Mouse (Mus musculus) kidney, adult 8-10 months (tissue): ENCODE measurements around the gene Sptb.

Experiments
- DNase-seq, 2 experiments: peaks; one replicate each; pipeline ENCODE4 v3.0.0; 2022

Sptb gene

GRCm38 (mm10) chr12:76604546-76604945, 105.8 kb downstream of the Sptb start:
- DNase-seq = no peak

GRCm38 (mm10) chr12:76603779-76604178, 106.6 kb downstream of the Sptb start:
- no peak for DNase-seq

- DNase-seq = peak; percentile 56 to 70
Observed at GRCm38 (mm10) chr12:76598196-76598928, 112.0 kb downstream of the Sptb start.

GRCm38 (mm10) chr12:76597577-76598100, 112.7 kb downstream of the Sptb start:
- peak in 1 of 2 experiments; percentile 63 for DNase-seq

GRCm38 (mm10) chr12:76596292-76597023, 113.9 kb downstream of the Sptb start:
- peak in 1 of 2 experiments; percentile 76 for DNase-seq

GRCm38 (mm10) chr12:76595830-76596229, 114.5 kb downstream of the Sptb start:
- no peak for DNase-seq

GRCm38 (mm10) chr12:76594556-76594955, 115.8 kb downstream of the Sptb start:
- no peak for DNase-seq

DNA sequence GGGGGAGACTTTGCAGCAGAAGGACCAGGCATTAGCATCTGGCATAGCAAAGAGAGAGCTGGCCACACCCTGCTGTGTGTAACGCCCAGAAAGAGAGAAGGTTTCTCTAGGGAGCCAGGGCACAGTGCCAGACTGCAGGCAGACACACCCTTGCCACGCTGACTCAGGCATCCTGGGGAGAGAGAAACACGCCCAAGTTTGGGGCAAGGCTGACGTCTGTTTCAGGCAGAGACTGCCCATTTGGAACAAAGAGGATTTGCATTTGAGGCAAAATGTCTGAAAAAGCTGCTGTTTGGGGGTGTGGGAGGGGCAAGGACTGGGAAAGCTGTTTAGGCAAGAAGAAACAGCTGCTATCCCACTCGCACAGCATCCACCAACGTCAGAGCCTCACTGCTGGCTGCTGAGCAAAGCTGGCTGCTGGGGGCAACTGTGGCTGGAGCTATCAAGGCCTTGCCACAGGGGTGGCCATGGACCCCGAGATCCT, 116.5 kb downstream of the Sptb start:
- DNase-seq = peak in 1 of 2 experiments; percentile 63

DNA sequence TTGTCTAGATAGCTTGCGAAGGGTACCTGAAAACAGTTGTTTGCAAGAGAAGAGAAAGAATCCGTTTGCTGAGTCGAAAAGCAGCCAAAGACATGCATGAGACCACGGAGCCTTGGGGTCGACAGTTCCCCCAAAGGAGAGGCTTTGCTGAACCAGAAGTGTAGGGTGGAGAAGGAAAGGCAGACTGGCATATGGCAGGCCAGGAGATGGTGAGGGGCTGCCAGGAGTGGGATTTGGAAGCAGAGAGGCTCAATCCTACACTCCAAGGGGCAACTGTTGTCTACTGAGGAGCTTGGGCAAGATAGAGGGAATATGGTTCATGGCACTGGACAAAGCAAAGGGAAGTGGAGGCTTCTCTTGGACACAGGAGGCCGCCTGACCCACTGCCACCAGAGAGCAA, 117.1 kb downstream of the Sptb start:
- DNase-seq = no peak

DNA sequence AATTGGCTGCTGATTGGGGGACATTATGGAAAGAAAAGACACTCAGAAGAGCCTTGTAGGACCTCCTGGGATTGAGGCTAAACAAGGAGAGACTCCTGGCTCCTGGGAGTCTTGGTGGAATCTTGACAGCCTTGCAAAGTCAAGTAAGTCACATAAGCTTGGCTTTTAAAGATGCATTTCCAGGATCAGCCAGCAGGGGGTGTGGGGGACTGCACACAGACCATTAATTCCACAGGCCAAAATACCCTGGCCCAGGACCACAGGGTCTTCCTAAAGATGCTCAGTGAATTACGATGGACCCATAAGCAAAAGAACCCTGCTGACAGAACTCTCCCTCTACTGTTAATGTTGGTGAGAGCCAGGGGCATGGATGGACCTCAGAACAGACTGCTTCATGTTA, 118.1 kb downstream of the Sptb start:
- peak in 1 of 2 experiments; percentile 48 for DNase-seq

GRCm38 (mm10) chr12:76591037-76591436, 119.3 kb downstream of the Sptb start:
- no peak for DNase-seq

GRCm38 (mm10) chr12:76589531-76589930, 120.8 kb downstream of the Sptb start:
- DNase-seq = no peak

GRCm38 (mm10) chr12:76587357-76587756, 123.0 kb downstream of the Sptb start:
- DNase-seq = no peak

- no peak for DNase-seq
Observed at GRCm38 (mm10) chr12:76585028-76585427, 125.3 kb downstream of the Sptb start.

GRCm38 (mm10) chr12:76583454-76583853, 126.9 kb downstream of the Sptb start:
- no peak for DNase-seq

DNA sequence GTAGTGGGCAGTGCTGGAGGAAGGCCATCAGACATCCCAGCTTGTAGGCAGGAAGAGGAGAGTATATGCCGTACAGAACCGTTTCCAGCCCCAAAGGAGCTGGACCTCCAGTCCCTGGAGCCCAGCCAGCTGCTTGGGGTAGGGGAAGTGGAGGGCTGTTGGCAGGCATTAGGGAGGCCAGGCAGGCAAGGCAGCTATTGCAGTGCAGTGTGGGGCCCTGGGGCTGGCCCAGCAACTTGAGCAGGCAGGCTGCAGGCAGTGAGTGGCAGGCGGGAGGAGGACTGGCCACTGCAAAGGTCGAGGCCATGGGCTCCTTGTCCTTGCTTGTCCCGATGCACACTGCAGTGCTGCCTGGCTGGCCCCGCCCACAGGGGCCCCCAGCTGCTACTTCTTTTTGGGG, 127.5 kb downstream of the Sptb start:
- peak in 1 of 2 experiments; percentile 45 for DNase-seq

DNA sequence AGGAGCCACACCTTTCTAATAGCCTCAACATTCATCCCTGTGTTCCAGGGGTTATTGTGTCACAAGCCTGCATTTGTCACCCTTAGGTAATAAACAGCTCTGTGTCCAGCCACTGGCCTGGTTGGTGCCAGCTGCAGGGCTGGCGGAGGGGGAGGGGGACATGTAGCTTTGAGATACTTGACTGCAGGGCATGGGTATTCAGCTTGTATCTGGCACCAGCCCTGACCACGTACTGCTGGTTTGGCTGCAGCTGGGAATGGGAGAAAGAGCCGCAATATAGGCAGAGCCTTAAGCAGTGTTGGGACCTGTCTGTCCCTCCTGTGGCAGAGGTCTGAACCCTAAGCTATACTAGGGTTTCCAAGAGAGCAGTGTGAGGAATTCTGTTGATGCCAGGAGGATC, 128.2 kb downstream of the Sptb start:
- DNase-seq = no peak

- no peak for DNase-seq
Observed at GRCm38 (mm10) chr12:76579806-76580205, 130.5 kb downstream of the Sptb start.

- DNase-seq = no peak
Observed at GRCm38 (mm10) chr12:76578465-76578864, 131.9 kb downstream of the Sptb start.

DNA sequence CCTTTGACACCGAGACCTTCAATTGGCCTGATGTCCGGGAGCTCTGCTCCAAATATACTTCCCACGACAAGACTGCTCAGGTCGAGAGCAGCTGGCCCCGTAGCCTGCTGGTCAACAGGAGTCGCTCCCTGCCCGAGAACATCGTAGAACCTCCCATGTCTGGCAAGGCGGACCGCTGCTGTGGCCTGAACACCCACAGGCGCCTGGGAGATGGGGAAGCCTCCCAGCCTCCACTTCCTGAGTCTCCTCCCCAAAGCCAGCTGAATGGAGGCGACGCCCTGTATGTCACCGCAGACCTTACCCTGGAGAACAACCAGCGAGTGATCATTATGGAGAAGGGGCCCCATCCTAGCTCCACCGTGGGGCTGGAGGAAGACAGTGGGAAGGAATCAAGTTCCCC, 132.5 kb downstream of the Sptb start:
- no peak for DNase-seq

DNA sequence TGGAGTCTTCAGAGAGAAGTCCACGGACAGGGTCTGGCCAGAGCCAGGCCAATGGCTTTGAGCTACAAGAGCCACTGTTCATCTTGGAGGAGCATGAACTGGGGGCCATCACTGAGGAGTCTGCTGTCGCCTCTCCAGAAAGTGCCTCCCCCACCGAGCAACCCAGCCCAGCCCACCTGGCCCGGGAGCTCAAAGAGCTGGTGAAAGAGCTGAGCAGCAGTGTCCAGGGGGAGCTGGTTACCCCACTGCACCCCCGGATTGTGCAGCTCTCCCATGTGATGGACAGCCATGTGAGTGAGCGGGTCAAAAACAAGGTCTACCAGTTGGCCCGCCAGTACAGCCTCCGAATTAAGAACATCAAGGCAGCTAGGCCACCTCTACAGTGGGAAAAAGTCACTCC, 133.5 kb downstream of the Sptb start:
- no peak for DNase-seq

DNA sequence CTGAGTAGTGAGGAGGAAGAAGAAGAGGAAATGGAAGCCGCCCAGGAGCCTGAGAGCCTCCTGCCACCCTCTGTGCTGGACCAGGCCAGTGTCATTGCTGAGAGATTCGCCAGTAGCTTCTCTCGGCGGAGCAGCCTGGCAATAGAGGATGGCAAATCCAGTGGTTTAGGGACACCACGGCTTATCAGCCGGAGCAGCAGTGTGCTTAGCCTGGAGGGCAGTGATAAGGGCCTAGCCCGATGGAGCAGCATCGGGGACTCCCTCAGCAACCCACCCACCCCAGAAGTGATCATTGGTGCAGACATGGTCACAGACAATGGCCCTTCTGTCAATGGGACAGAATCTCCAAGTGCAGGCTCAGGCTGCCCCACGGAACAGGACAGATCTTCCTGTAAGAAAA, 134.3 kb downstream of the Sptb start:
- DNase-seq = no peak

DNA sequence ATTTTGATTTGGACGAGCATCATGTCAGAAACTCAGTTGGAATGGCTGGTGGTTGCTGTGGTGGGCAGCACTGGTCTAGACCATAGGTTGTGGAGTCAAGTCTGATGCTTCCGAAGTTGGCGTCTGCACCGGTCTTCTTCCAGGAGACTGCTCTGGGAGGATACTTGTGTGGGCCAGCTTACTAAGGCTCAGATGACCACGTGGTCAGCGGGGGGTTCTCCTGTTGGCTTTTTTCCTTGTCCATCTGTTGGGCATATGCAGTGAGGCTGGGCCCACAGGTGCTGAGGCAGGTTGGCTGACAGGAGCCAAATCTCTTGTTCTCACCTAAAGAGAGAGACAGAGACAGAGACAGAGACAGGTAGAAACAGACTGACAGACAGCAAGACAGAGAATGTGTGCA, 135.5 kb downstream of the Sptb start:
- no peak for DNase-seq

DNA sequence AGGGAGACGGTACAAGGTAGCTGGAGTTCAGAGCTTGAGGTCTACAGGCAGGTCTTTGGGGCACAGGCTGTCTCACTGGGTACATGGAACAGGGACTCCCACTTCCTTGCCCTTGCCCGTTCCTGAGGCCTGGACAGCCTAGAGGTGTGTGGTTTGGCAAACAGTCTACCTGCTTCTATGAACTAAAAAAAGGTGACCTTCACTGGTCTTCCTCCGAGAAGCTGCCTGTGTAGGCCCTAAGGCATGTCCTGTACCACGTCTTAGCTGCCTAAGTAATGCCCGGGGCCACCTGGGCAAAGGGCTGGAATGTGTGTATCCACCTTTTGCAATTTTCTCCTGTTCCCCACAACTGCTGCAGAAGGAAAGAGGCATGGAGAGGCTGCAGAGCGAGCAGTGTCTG, 137.0 kb downstream of the Sptb start:
- DNase-seq = peak; percentile 47 to 69
